Mouse (Mus musculus) liver, postnatal 0 days (tissue): ENCODE measurements at regions not wholly inside any gene's neighbourhood (a gene's known extent, or its start where the extent isn't known, plus 50 kb on each side); places are given as distances from the start of the nearest gene placed in this dataset.

ENCODE experiments used
- CTCF ChIP-seq: sonication (generic); IDR thresholded peaks from 2 replicates; pipeline ENCODE4 v1.5.1; 2016; ENCODE audit warnings: antibody characterized with exemption, low read depth
- EP300 ChIP-seq: IDR thresholded peaks from 2 replicates; pipeline ENCODE4 v1.6.1; 2016; ENCODE audit warnings: antibody characterized with exemption, low read depth, mild to moderate bottlenecking

GRCm38 (mm10) chr12:33626092-33626882, 196.9 kb downstream of the Twistnb start:
- TF ChIP-seq EP300 (no peak), CTCF (no peak)
